Mouse (Mus musculus) frontal cortex, postnatal 14 days (tissue): ENCODE data around the gene Apela.
A peak's percentile ranks its signal among the peaks of the same experiment; 100 is the strongest.
"Not testable (repeated sequence)": the region's sequence is repeated elsewhere in the genome, so short reads cannot be mapped to it uniquely, and the experiment has no call there.

Experiments used
- DNase-seq, 2 experiments: peaks; one replicate each; pipeline ENCODE4 v3.0.0; 2022; ENCODE audit warnings: low spot score in 2 of 2

Apela gene

DNA sequence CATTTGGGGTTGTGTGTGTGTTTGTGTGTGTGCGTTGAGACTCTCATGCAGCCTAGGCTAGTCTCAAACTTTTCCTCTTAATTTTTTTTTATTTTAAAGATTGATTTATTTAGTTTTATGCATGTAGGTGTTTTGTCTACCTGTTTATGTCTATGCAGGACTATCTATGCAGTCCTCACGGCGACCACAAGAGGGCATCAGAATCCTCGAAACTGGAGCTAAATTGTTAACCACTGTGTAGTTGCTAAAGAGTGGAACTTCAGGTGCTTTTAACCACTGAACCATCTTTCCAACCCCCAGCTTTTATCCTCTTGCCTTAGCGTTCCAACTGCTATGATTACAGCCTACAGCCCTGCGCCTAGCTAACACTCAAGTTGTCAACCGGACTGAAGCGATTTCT is 14.7 kb downstream of the Apela start:
- peak; percentile 30 to 75 for DNase-seq

DNA sequence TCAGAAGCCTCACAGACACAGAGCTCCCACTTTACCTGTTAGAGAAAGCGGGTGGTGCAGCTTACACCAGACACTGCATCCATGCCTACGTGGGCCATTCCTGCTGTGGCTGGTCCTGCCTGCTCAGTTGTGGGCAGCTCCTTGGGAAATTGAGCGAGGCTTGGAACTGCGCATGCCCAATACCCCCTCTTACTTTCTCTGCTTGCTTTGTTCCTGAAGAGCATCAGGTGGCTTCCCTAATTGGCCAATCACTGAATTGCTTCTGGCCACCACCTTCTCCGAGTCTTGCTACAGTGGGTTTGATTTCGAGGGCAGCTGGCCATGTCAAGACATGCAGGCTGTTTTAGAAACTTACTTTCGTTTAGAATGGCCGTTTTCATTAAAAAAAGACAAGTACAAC is 18.7 kb downstream of the Apela start, which contains the start of the genes Trim61 and Trim60:
Gene Trim61, minus strand, starts transcription at position 101 of the 400 bp plus-strand sequence.
Gene Trim60, minus strand, starts transcription at position 162 of the 400 bp plus-strand sequence.
- no peak for DNase-seq

DNA sequence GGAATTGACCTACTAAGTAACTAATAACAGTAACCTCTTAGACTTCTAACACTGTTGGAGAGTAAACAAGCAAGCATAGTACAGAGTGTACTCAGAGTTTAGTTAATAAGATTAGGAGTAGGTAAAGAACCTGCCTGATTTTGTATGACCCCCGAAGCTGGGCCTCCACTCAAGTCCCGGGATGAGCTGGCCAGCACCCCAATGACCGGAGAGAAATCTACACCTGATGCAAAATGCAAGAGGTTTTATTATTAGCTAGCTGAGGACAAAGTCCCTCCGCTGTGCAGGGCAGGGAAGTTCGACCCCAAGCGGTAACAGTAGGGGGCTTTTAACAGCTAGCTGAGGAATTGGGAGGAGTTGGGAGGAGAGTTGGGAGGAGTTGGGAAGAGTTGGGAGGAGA is 29.5 kb downstream of the Apela start:
- not testable (repeated sequence) for DNase-seq

DNA sequence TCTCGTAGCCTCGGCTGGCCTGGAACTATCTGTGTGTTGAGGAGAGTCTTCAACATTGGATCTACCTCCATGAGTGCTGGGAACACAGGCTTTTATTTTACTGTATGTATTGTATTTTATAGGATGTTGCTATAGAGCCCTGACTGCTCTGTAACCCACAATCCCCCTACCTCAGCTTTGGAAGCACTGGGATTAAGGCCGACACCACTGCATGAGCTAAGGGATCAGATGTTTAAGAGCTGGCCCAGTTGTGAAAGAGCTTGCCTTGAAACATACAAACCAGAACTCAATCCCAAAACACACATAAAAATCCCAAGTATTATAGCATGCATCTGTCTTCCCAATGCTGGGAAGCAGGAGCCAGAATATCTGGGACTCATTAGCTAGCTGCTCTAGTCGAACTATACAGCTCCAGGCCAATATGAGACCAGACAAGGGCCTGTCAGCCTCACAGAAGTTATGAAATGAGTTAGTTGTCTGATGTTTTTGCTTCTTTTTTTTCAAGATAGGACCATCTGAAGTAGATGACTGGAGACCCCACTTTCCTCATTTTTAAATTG is 38.2 kb downstream of the Apela start:
- no peak for DNase-seq

DNA sequence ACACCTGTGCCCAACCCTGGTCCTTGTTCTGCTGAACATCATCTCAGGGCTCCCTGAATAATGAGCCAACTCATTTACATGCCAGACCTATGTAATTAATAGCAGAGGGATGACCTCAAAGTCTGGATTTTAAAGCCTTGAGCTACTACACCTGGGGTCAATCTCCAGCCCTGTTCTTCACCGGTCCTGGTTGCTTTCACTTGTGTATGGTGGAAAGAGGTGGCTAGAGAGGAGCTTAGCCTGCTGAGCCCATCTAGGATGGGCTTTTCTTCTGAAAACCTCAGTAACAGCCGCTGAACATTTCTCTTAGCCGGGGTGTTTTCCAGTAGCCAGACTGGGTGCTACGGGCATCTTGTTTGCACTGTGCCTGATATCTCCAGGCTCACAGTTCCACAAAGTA is 49.4 kb downstream of the Apela start, which contains the start of gene Trim75:
Gene Trim75, minus strand, starts transcription at position 101 of the 400 bp plus-strand sequence.
- no peak for DNase-seq

DNA sequence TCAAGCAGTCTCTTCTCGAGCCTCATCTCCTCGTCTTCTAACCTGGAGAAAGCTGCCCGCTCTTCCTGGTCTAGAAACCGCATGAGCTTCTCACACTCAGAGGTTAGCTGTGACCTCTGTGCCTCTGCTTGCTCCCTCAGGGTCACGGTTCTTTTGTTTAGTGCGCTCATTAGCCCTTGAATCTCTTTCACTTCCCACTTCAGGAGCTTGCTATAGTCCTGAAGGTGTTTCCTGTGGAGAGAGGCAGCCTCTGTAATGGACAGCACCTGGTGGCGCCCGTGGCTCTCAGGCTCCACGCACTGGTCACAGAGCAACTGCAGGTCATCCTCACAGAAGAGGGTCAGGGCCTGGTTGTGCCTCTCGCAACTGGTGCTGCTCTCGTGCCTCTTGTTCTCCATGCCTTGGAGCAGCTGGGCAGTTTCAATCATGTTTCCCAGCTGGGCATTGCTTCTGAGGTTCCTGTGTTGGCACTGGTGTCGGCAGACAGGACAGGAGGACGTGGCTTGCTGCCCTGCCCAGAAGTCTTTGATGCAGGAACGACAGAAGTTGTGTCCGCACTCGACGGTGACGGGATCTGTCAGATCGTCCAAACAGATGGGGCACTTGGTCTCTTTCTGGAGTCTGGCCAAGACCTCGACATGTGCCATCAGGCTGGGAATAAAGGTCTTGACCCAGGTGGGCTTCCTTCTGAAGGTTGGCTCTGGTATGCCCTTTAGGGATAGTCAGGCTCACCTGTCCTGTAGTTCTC is 53.8 kb downstream of the Apela start:
- no peak for DNase-seq
